In genomic region chr3:147479890-147480289, GRCm38 (mm10) we compare ENCODE assay signal across 16 mouse cellular contexts.
"Had no signal": no experiment of that assay in that cellular context is flagged by ENCODE, and none has a peak within 500 bp of the region (broad histone marks: within the 10 kb centered on the region; RNA-seq: fewer than 3 reads in every experiment).

No protein-coding gene starts in this region.

- H3K36me3 ChIP-seq: neural tube, embryonic 13.5 days; neural tube, embryonic 15.5 days; stomach, embryonic 15.5 days had no signal

- H3K27me3 ChIP-seq: neural tube, embryonic 13.5 days; neural tube, embryonic 15.5 days; stomach, embryonic 15.5 days had no signal

- DNase-seq: retina, postnatal 1 day; right cerebral cortex, adult 18-20 months; right cerebral cortex, postnatal 14 days; right cerebral cortex, postnatal 25 days; right cerebral cortex, postnatal 4 days; spleen, adult 18-20 months; thymus, adult 18-20 months; thymus, adult 2 months; thymus, postnatal 14 days; thymus, postnatal 25 days; thymus, postnatal 36 days; thymus, postnatal 4 days had no signal

- H3K9me3 ChIP-seq: neural tube, embryonic 13.5 days; neural tube, embryonic 15.5 days; stomach, embryonic 15.5 days had no signal

- H3K4me1 ChIP-seq: neural tube, embryonic 13.5 days; neural tube, embryonic 15.5 days; stomach, embryonic 15.5 days had no signal

- H3K27ac ChIP-seq: neural tube, embryonic 13.5 days; neural tube, embryonic 15.5 days; stomach, embryonic 15.5 days; stomach, postnatal 0 days had no signal

- H3K9ac ChIP-seq: neural tube, embryonic 13.5 days; neural tube, embryonic 15.5 days; stomach, embryonic 15.5 days had no signal

- H3K4me2 ChIP-seq: neural tube, embryonic 13.5 days; neural tube, embryonic 15.5 days; stomach, embryonic 15.5 days had no signal

- H3K4me3 ChIP-seq: neural tube, embryonic 13.5 days; neural tube, embryonic 15.5 days; stomach, embryonic 15.5 days had no signal
